Mouse (Mus musculus): ENCODE measurements around the gene Cacna2d2. TPM values are rescaled to one million over a fixed set of nuclear protein-coding genes. Genes with fewer than 3 reads are reported as not detected.

Cacna2d2 gene
- total RNA-seq, 2 experiments from 2014 or later, result 33.8 to 37.8 TPM

- intact Hi-C loops (cut with DNase I), result no loop called here
- DNase-seq (ENCODE audit: extremely low spot score in 1 of 2, low spot score in 2 of 2), result peak; percentile 42 to 56
Observed at GRCm38 (mm10) chr9:107484302-107484701, 84.9 kb downstream of the Cacna2d2 start.

DNA sequence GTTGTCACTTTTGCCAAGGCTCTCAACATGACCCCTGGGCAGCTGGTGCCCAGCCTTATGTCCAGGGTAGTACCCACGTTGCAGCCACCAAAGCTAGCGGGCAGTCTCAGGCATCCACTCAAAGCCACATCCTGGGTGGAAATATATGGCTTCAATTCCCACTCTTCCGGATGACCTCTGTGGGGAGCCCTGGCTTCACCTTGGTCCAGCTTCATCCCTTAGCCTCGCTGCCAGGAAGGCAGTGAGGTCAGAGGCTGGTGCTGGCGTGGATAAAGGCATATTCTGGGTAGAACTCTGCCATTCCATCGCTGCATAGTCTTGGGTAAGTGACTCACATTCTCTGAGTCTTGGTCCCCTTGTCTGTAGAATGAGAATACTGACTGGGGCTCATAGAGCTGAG, 85.4 kb downstream of the Cacna2d2 start:
- intact Hi-C loops (cut with DNase I), result no loop called here
- no peak for DNase-seq (ENCODE audit: extremely low spot score in 1 of 2, low spot score in 2 of 2)

GRCm38 (mm10) chr9:107486086-107486485, 86.7 kb downstream of the Cacna2d2 start:
- DNase-seq (ENCODE audit: extremely low spot score in 1 of 2, low spot score in 2 of 2), result no peak
- intact Hi-C loops (cut with DNase I), result no loop called here

- intact Hi-C loops (cut with DNase I), result no loop called here
- no peak for DNase-seq (ENCODE audit: extremely low spot score in 1 of 2, low spot score in 2 of 2)
Observed at GRCm38 (mm10) chr9:107486507-107487225, 87.3 kb downstream of the Cacna2d2 start.

- intact Hi-C loops (cut with DNase I), result no loop called here
- DNase-seq (ENCODE audit: extremely low spot score in 1 of 2, low spot score in 2 of 2), result no peak
Observed at GRCm38 (mm10) chr9:107490146-107490545, 90.7 kb downstream of the Cacna2d2 start.

DNA sequence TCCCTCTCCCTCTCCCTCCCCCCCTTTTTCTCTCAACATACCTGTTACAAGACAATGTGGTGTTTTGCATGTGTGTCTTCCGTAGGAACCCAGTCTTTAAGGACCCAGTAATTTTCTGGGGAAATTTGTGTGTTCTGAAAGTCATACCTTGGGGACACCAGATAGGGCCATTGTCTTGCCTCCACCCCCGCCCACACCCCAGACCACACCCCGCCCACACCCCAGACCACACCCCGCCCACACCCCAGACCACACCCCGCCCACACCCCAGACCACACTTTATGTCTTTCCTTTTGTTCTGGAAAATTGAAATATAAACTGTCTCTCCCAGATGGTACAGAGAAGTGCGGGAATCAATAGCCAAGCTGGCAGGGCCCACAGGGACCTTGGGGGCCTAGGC, 91.2 kb downstream of the Cacna2d2 start:
- intact Hi-C loops (cut with DNase I), result no loop called here
- no peak for DNase-seq (ENCODE audit: extremely low spot score in 1 of 2, low spot score in 2 of 2)

GRCm38 (mm10) chr9:107493511-107493910, 94.1 kb downstream of the Cacna2d2 start:
- intact Hi-C loops (cut with DNase I), result no loop called here

DNA sequence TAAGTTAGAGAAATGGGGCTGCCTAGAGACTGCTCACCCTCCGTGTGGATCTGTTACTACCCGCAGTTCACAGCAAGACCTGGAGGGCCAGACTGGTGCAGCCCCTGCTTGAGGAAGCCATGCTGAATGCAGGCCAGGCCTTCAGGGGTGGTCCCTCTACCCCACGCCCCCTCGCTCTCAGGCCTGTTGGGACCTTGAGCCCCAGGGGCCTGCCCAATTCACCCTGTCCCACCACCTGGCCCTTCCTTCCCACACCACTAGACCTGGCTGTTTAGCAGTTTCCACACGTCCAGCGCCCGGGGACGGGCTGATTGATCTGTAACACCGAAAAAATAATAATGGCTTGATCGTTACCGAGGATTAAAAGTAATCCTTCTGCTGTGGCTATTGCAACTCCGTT, 94.8 kb downstream of the Cacna2d2 start:
- intact Hi-C loops (cut with DNase I), result no loop called here
- DNase-seq (ENCODE audit: extremely low spot score in 1 of 2, low spot score in 2 of 2), result no peak

More at GRCm38 (mm10) chr9:107493511-107493910, 94.1 kb downstream of the Cacna2d2 start:
- no peak for DNase-seq (ENCODE audit: extremely low spot score in 1 of 2, low spot score in 2 of 2)

GRCm38 (mm10) chr9:107496359-107496758, 96.9 kb downstream of the Cacna2d2 start:
- no peak for DNase-seq (ENCODE audit: extremely low spot score in 1 of 2, low spot score in 2 of 2)
- intact Hi-C loops (cut with DNase I), result no loop called here

DNA sequence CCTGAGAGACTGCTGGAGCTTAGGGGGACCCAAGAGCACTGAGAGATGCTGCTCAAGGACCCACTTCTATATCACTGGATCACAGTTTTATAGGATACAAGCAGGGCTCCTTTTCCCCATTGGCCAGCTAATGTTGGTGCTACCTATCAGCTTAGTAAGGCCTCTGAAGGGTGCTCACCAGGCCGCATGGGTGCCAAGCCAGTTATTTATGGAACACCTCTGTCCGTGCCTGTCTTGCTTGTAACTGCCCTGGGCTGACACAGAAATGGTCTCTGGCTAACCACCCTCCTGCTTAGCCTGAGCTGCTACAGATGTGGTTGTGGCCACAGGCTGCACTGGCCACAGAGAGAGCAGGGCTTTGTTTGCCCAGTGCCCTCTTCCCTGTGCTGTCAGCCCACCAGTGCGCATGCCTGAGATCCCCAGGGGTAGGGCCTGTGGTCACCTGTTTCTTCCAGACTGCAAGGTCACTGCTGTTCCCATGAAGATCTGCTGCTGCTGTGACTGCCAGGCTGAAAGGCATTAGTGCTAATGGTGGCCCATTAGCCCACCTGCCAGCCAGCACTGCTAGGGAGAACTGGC, 101.4 kb downstream of the Cacna2d2 start:
- intact Hi-C loops (cut with DNase I), result no loop called here
- no peak for DNase-seq (ENCODE audit: extremely low spot score in 1 of 2, low spot score in 2 of 2)

- no peak for DNase-seq (ENCODE audit: extremely low spot score in 1 of 2, low spot score in 2 of 2)
- intact Hi-C loops (cut with DNase I), result no loop called here
Observed at GRCm38 (mm10) chr9:107502131-107502846, 102.9 kb downstream of the Cacna2d2 start.

DNA sequence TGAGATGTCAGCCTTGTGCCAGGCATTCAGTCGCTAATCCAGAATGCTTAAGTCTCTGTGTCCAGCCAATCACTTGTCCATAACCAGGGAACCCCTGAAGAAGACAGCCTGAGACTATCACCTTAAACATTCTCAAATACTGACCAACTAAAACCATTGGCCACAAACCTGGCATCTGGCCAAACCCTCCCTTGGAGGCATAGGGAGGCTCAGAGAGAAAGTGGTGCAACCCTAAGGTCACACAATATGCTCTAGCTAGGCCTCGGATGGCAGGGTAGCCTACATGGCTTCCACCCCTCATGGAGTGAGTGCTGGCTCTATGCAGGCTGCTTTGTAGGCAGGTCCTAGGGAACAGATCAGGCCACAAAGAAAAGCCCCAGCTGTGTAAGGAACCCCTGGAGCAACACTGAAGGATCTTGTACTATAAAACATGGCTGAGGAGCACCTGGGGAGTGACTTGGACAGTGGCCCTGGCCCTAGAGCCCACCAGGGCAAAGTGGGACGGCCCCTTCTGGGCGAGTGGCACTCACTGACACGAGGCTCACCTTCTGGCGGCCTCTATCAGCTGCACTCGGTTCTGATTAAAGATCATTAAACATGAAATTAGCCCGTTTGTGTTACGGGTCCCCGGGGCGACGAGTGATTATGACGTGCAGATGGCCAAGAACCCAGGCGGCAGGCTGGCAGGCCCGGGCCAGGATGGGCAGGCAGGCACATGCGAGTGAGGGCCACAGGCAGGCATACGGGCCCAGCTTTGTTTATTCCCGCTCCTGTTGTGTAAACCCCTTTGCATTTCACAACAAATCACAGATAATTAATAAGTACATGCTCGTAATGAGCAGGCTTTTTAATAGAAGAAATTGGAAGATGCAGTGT, 105.5 kb downstream of the Cacna2d2 start:
- DNase-seq (ENCODE audit: extremely low spot score in 1 of 2, low spot score in 2 of 2), result no peak
- intact Hi-C loops (cut with DNase I), result loop anchor here (5.0 kb wide), 1 partner anchor 43 kb away; no protein-coding TSS in a partner anchor

GRCm38 (mm10) chr9:107508266-107508665, 108.9 kb downstream of the Cacna2d2 start:
- DNase-seq (ENCODE audit: extremely low spot score in 1 of 2, low spot score in 2 of 2), result peak; percentile 41 to 67
- intact Hi-C loops (cut with DNase I), result loop anchor here (5.0 kb wide), 1 partner anchor 46 kb away; no protein-coding TSS in a partner anchor

- intact Hi-C loops (cut with DNase I), result no loop called here
- DNase-seq (ENCODE audit: extremely low spot score in 1 of 2, low spot score in 2 of 2), result no peak
Observed at GRCm38 (mm10) chr9:107510384-107511100, 111.1 kb downstream of the Cacna2d2 start.

DNA sequence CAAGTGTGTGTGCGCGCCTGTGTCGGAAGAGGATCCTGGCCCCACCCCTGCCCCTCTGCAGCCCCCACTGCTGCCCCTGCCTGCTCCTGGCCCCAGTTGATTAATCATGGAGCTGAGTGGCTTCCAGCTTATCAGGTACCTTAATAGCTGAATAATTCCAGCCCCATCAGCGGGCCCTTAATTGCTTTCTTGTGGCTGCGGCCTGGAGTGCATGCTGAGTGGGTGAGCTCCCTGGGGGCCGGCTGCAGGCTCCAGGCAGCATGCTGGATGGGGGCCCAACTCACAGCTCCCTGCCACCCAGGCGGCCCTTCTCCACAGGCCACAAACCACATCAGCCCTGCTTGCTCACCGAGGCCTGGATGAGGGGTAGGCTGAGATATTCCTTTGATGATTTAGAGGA, 112.0 kb downstream of the Cacna2d2 start:
- intact Hi-C loops (cut with DNase I), result no loop called here
- DNase-seq (ENCODE audit: extremely low spot score in 1 of 2, low spot score in 2 of 2), result no peak

- intact Hi-C loops (cut with DNase I), result no loop called here
- no peak for DNase-seq (ENCODE audit: extremely low spot score in 1 of 2, low spot score in 2 of 2)
Observed at GRCm38 (mm10) chr9:107512326-107512725, 112.9 kb downstream of the Cacna2d2 start.

GRCm38 (mm10) chr9:107514303-107514955, 115.0 kb downstream of the Cacna2d2 start:
- peak; percentile 86 for DNase-seq (ENCODE audit: extremely low spot score in 1 of 2, low spot score in 2 of 2)
- intact Hi-C loops (cut with DNase I), result loop anchor here (1.0 kb wide), 1 partner anchor 157 kb away; no protein-coding TSS in a partner anchor

- intact Hi-C loops (cut with DNase I), result no loop called here
Observed at GRCm38 (mm10) chr9:107520331-107520730, 120.9 kb downstream of the Cacna2d2 start.

More at GRCm38 (mm10) chr9:107520331-107520730, 120.9 kb downstream of the Cacna2d2 start:
- DNase-seq (ENCODE audit: extremely low spot score in 1 of 2, low spot score in 2 of 2), result no peak
